Mouse (Mus musculus): ENCODE measurements around the gene Cpa1. TPM values are rescaled to one million over a fixed set of nuclear protein-coding genes. Genes with fewer than 3 reads are reported as not detected.

Cpa1 gene
- not detected for total RNA-seq (2021)
- long read RNA-seq, experiment 1 = 0 reads
- long read RNA-seq, experiment 2, transcript Cpa1-201 (10 exons, 1,583 nt) = major isoform, 120 of 145 reads
- long read RNA-seq, experiment 2, partial matches to known transcripts = 23 of 145 reads
- long read RNA-seq, experiment 2, other reads (novel, unspliced or antisense) = 2 of 145 reads

DNA sequence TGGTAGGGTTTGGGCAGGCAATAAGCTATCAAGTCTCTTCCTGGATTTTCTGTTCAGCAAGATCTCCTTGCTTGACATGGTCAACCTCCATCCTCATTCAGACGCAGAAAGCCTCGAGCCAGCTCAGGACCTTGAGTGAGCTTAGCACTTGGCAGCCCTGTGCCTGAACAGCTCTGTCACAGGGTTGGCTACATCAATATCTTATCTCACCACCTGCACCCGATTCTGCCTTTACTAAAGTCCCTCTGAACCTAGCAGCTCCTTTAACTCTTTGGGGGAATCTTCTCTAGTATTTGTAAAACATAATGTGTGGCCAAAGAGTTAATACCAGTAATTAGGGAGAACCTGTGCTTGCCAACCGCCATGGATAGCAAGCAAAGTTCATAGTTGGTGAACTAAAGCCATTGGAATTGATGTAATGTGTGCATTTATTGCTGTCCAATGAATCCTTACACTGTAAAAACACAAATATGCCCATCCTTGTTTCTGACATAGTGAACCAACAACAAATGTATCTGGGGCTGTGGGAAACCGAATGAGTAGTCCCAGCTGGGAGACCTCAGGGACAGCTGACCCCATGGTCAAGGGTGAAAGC is at the start of gene Cpa1:
TSS of gene Cpa1 (plus strand) at position 545 of the 595 bp plus-strand sequence.
- DNase-seq = no peak

DNA sequence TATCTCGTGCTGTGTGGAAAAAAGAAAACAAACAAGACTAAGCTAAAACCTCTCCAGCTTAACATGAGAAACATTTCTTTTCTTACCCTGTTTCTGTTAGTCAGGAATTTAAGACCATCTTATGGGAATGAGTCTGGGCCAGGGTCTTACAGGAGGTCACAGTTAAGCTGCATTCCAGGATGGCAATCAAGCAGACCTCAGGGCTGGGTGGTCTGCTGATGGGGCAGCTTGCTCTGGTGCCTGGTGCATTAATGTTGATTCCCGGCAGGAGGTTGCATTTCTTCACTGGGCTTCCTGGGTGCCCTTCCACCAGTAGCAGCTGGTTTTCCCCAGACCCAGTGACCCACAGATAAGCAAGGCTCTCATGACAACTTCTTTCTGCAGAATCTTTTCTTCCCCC is 49.2 kb upstream of the Cpa1 start:
- no peak for DNase-seq

DNA sequence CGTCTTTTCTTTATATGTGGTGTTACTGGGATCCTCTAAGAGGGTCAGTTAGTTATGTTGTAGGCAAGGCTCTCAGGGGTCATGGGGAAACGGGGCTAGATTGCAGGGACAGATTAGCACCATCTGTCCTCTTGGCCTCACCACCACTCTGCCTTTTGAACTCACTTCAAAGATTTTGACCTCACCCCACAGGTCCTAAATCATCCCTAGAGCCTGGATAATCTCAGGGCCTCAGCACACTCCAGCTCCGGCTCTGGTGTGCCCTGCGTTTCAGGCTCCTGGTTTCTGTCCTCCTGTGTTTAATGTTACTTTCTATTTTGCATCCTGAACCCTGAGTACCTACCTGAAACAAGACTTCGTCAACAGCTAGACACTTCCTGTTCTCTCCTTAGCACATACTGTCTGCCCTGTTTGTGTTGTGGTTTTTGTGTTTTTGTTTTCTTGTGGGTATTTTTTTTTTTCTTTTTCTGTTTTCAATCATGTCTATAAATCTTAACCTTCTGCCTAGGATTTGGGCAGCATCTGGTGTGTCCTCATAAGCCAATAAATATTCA is 47.1 kb upstream of the Cpa1 start:
- DNase-seq = no peak

DNA sequence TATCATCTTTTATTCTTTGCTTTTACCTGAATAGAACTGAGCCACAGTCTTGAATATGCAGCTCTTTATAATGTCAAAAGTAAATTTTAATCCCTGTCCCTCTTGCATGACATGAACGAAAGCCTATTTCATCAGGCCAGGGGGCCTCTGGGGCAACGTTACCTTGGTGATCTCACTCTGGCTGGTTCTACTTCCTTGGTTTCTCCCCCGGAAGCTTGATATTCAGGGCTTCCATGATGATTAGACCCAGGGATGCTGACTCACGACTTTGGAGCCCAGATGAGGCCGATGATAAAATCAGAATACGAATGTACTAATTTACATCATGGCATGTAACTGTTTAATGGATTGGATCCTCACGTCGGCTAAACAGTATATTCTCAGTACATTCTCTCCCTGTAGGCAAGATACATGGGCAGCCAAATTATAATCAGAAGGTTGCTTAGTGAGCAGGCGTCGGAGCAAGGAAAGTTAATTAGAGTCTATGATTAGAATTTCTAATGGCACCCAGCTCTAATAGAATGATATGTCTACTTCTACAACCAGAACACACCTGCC is 46.5 kb upstream of the Cpa1 start:
- no peak for DNase-seq

DNA sequence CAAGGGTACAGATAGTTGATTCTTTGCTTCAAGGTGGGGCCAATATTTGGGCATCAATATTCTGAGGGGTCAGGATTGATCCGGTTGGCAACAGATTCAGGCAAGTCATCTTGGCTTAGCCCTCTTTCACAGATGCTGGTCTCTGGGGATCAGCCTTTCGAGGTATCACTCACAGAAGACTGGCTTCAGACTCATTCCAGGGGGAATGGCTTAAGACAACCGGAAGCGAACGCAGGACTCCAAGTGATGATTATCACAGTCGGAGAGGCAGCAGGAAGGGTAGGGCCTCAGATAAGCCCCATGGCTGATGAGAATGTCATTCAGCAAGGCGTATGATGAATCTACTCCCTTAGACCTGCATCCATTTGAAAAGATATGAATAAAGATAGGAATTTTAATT is 44.7 kb upstream of the Cpa1 start:
- no peak for DNase-seq

DNA sequence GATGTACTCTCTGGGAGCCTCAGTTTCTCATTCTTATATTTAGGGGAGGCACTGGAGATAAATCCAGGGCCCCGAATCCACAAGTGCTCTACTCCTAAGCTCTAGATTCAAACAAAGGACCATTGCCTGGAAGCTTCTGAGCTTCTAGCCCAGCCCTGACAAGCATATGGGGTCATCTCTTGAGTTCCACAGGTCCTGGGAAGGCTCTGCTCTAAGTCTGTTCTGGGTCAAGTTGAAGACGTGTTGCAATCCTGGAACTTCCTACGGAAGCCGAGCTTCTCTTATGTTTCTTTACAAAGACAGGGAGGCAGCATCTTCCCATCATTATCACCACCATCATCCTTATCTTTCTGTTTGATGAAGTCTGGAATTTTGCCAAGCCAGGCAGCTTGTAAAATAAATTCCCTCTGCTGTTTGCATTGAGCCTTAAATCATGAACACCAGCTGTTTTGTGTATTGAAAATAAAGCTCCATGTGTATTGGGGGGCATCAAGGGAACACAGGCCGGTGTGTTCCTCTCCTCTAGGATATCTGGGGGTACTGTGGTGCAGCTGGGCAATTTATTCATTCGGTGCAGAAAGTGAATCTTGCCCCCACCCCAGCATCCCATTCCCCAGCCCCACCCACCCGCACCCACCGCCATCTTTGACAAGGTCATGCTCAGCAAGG is 42.7 kb upstream of the Cpa1 start:
- DNase-seq = no peak

DNA sequence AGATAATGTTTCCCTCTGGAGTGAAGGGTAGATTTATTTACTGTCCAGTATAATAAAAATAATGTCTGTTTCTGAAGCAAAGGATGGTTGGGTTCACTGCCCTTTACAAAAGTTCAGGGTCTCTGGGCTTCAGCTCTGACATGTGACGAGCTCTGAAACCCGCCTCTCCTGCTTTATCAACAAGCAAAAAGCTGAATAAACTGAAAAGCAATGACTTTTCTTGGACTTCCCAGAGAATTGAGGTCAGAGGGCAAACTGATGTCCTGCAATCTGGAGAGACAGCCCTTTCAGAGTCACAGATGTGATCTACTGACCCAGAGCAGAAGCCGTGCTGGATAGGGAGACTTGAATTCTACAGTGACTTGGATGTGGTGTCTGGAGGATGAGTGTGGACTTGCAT is 39.0 kb upstream of the Cpa1 start:
- DNase-seq = peak in 1 of 2 experiments; percentile 20

DNA sequence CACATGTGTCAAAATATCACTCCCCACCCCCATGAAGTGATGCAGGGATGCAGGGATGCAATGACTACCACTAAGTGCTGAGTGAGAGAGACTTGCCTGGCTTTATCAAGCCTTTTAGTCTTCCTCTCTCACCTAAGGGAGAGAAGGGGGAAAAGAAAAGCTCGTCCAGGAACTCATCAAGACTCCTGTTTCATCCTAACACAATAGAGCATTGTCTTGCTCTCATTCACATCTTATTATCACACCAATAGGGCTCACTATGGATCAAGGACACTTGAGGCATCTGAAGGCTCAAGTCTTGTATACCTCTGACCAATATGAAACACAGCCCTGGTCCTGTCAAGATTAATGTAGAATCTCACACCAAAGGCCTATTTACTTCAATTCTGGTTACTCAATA is 38.0 kb upstream of the Cpa1 start:
- DNase-seq = no peak

DNA sequence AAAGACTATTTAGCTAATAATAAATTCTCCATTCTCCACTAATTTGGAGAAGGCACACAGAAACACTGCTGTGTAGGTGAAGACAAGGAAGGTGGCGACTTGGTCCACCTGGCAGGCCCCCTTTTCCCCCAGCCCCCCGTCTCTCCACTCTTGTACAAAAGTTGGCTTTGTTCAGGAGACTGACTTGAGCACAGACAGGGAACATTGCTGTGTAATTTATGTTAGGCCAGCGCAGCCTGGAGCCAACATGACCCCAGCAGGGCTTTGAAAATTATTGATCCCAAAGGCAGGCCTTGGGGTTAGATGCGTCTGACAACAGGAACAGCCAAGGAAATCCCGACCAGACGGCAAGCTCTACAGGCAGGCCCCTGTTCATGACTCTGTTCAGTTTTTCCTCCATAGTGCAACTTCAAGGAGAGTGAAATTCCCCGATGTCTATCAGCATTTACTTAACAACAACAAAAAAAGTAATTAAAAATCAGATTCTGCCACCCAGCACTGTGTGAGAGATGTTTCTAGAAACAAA is 34.6 kb upstream of the Cpa1 start:
- DNase-seq = no peak

DNA sequence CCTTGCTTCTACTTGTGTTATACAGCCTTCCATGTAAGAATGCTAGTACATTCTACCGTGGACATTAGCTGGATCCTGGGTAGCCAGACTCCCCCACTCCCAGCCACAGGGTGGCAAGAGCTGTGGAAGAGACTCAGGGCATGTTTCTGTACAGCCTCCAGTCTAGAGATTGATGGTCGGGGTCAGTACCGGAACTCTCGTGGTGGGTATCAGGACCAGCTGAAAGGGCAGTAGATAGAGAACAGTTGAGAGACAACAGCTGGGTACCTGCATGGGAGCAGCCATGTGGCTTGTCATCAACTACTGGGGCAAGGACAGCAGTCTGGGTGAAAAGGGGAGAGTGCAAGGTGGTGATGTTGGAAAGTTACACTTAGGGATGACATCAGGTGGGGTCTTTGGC is 33.9 kb upstream of the Cpa1 start:
- DNase-seq = no peak

DNA sequence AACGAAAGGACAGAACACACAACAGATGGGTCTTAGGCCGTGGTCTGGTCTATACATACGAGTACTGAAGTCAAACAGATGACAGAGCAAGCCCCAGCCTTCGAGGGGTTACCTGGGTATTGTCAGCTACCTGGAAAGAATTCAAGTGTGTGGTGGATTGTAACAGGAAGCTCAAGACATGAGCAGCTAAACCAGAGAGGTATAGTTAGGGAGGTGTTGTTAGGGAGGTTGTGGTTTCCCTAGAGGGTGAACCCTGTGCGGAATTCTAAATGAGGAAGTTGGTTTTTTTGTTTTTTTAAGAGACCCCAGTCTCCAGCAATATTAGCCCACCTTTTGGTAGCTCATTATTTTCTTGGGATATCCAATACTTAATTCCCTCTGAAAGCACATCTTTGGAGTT is 33.3 kb upstream of the Cpa1 start:
- no peak for DNase-seq

DNA sequence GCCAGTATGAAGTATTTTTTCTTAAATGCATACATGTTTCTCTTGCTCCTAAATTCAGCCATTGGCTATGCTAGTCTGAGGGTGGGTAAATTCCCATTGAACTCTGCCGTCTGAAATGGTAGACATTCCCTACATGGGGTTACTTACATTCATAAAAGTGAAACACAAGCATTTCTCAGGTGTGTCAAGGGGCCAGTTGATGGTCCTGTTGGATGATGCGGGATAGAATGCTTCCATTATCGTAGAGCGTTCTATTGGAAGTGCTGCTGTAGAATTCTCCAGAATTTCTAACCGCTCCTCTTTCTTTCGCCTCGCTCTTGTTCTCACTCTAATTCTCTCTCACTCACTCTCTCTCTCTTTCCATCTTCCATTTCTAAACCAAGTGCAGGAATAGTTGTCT is 28.3 kb upstream of the Cpa1 start, which contains the start of gene Cpa5:
TSS of gene Cpa5 (plus strand) at position 301 of the 400 bp plus-strand sequence.
- no peak for DNase-seq

DNA sequence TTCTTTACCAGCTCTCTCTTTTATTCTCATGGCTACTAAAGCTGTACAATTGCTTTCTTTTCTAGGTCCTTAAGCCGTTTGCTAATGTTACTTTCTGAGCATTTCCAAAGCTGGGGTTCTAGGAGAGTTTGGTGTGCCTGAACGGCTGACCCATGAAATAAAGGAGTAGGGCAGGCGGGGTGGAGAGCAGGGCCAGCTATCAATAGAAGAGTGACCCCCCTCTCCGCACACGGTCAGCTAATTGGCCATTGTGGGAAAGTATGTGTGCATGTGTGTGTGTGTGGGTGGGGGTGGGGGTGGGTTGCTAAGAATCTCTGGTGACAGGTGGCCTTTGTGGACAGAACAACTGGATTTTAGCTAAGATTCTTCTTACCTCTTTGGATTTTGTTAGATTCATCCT is 27.8 kb upstream of the Cpa1 start:
- DNase-seq = no peak

DNA sequence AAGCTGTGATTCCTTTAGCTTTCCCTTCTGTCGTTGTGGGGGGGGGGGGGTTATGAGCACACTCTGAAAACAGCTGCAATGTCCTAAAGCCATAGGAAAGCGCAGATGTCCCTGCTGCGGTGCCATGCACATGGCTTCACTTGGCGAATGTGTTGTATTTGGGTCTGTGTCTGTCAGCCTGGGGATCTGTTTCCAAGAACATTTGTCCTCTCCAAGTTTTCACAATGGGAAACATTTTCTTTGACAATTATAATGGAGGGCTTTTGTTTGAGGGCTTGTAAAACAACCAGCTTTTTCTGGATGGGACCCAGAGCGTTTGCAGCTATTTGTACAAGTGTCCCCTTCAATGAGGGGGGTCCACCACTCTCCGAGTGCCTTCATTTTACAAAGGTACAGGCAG is 24.8 kb upstream of the Cpa1 start:
- no peak for DNase-seq

DNA sequence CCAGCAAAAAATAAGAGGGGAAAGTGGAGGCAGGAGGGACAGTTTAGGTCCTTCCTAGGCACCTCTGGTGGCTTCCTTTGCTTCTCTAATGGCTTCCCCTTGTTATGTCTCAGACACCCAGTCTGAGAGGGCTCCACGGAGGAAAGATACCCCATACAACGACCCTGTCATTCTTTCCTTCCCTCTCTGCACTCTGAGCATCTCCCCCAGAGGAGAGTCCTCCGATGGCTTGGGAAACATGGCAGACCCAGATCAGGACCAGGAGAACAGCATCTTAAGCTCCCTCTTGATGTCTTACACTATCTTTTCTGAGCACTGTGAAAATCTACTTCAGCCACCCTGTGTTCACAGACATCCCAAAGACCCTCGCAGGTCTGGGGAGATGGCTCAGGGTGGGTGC is 23.3 kb upstream of the Cpa1 start:
- DNase-seq = no peak

DNA sequence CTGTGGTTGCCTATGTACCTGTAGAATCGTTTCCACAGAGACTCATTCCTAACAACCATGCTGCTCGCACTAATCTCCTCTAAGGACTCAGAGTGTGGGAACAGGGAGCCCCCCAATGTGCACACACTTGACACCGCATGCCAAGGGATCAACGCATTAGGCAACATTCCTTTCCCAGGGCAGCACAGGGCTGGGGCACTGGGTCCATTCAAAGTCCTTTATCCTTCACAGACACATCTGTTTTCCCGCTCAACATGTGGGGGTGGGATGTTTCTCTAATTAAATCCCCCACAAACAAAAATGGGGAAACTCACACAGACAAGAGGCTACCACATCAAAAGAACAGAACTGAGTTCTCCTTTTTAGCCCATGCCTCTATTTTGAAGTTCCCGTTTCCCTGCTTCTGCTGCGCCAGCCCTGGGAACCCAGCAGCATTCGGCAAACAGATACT is 22.5 kb upstream of the Cpa1 start:
- DNase-seq = no peak

DNA sequence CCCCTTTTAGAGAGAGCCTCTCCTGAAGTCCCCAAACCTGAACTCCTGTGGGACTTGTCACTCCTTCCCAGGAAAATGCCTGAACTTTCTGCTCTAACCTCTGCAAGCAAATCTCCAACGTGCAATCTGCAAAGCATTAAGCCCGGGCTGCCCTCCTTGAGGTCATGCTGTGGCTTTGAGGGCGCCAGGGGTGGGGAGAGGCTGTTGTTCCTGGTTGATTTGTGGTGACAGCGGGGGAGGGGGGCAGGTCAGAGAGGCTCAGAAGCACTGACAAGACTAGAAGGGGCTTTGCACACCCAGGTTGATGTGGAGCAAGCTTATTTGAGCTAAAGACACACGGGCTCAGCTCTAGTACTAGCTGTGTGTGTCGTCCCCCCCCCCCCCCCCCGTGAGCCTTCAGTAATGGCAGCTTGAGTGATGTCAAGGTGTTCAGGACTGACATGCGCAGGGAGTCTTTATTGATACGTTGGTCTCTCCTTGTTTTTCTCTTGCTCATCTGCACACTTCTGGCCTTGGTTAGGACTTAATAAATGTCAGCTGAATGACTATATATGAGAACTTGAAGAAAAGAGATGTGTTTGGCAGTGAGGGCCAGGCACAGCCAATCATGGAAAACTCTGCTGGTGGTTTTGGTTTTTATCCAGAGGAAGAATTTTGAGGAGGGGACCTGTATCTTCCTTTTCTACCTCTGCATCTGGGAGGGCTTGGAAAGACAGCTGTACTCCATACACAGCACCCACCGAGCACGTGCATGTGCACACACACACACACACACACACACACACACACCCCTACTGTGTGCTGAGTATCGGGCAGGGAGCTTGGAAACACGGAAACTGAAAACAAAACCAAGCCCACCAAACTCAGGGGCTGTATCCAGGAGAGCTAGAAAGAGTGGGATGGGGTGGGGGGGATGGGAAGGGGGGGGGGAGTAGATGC is 21.7 kb upstream of the Cpa1 start:
- DNase-seq = peak; percentile 56 to 72

DNA sequence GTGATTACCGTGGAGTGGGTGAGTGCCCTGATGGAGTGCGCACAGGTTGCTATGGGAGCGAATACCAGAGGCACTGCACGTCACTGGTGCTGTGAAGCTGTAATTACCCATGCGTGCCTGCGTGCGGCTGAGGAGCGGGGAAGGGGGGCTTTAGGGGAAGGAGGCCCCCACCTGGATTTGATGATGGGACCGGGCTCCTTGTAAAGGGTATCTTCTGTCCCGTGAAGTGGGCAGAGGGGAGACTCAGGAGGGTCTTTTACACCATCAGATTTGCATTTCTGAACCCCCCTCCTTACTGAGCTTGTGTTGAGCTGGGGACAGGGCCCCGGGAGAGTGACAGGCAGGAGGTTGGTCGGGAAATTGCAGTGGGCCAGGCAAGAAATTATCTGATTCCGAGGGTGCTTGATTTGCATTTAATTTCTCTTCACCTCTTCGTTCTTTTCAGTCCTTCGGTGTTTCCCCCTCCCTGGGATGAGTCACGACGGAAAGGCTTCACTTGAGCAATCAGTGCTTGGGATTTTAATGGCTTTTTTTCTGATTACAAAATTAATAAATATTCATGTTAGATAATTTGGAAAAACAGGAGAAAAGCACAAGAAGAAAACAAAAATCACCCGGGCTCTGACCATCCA is 20.9 kb upstream of the Cpa1 start:
- no peak for DNase-seq

DNA sequence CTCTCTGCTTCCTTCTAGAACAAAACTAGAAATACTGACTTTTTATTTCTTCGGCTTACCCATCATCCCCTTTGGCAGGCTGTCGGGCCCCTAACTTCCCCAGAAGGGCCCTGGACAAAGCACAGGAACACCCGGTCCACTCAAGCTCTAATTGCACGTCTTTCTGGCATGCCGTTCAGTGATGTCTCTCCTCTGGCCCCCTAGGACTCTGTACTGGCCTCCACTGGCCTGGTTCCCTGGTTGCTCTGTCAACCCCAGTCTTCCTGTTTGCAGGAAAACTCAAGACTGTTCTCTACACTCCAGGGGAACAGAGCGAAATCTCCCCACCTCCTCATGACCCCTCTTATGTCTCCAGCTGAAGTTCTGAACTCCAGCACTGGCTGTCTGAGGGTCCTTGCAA is 20.3 kb upstream of the Cpa1 start:
- DNase-seq = no peak

DNA sequence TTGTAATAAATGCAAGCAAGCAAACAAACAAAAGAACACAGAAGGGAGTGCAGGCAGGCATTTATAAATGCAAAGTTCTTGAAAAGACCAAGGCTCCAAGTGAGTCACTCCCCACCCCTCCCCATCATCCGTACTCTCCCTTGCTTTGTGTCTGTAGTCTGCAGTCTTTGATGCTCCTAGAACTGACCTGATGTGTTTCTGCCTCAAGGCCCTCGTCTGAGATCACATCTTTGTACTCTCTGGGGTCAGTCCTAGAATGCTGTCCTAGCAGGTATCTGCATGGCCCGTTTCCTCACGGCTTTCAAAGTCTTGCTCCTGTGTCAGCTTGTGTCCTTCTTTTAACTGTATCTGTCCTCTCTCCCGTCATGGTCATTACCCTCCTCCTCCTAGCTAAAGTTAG is 19.4 kb upstream of the Cpa1 start:
- peak; percentile 31 to 48 for DNase-seq

DNA sequence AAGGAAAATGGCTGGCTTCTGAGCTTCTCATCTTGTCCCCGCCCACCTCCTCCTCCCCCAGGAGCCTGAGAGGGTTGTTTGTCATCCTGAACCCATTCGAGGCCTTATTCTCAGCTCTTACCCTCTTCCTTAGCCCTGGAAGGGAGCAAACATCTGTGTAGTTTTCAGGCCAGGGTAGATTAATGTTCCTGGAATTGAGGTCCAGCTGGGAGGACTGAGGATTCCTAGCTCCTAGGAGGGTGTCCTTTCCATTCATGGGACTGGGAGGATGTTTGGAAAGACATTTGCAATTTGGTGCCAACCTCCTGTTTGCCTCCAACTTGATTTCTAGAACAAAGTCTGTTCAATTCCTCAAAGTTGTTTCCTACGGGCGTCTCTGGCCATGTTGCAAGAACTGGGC is 18.4 kb upstream of the Cpa1 start:
- no peak for DNase-seq
